8 mouse cellular contexts compared by ENCODE assay signal in the genomic region with DNA sequence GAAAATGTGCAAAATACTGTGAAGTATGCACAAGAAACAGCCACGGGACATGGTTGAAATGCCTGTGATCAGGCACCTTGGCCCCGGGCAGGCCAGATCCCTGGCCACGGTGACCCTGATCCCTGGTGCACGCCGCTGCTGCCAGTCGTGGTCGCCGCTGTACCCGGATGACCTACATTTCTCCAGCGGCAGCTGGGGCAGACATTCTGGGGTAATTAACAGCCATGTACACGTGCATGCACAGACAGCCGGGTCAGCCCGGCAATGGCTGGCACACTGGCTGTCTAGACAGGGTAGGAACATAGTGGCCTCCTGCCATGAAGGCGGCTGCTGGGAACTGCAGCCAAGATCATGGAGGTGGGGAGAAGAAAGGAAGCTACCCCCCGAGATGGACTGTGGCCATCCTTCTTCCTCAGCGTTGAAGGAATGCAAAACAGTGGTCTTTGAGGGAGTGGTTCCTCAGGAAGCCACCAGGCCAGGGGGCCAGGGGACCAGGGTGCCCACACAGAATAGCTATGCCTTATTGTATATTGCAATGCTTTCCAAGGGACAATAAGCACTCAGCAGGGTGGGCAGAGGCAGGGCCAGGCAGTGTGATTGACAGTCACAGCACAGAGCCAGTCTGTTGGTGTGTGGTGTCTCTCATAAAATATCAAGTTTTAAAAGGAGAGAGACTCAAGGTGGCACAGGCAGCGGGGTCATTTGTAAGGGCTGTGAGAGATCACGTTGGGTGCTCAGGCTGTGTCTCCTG.
A peak's percentile ranks its signal among the peaks of the same experiment; 100 is the strongest.
DNase-seq lines count a peak whose midpoint lies in the region; ATAC-seq and TF ChIP-seq lines count a peak whose summit lies in the region.

No protein-coding gene starts in this region.

- 13% methylated on average over 18 of the region's 18 CpGs for WGBS in cerebellum, adult 2 months
- 22% methylated on average over 18 of the region's 18 CpGs for WGBS in hindbrain, postnatal 0 days
- WGBS in limb, embryonic 12.5 days, result 64% methylated on average over 18 of the region's 18 CpGs

- no peaks in the 10 kb centered on the region for H3K36me3 ChIP-seq in hindbrain, postnatal 0 days (ENCODE audit: insufficient read depth, low read length)
- H3K36me3 ChIP-seq in limb, embryonic 12.5 days, result no peaks in the 10 kb centered on the region

- H3K27me3 ChIP-seq in cerebellum, adult 2 months (ENCODE audit: control insufficient read depth, insufficient read depth, low read length), result no peaks in the 10 kb centered on the region; the same call in 1 of the 2 replicates
- H3K27me3 ChIP-seq in hindbrain, postnatal 0 days (ENCODE audit: insufficient read depth, low read length), result no peaks in the 10 kb centered on the region
- peaks cover 17% of the 10 kb centered on the region; the same call in 1 of the 2 replicates for H3K27me3 ChIP-seq in limb, embryonic 12.5 days

- H3K4me1 ChIP-seq in cerebellum, adult 2 months (ENCODE audit: control insufficient read depth, insufficient read depth, low read length), result peaks cover 6% of the 10 kb centered on the region
- peaks cover 16% of the 10 kb centered on the region; the same call in 1 of the 2 replicates for H3K4me1 ChIP-seq in hindbrain, postnatal 0 days (ENCODE audit: insufficient read depth, low read length)
- H3K4me1 ChIP-seq in limb, embryonic 12.5 days (replicated peaks), result peaks cover 17% of the 10 kb centered on the region

- ATAC-seq in cerebellum, adult (ENCODE audit: insufficient number of reproducible peaks, low FRiP score, low TSS enrichment), result no peak
- peak; percentile 91 for ATAC-seq in hindbrain, postnatal 0 days
- ATAC-seq in limb, embryonic 12.5 days (ENCODE audit: insufficient number of reproducible peaks, insufficient read depth, low FRiP score, low TSS enrichment, low read depth), result no peak

- no peak overlapping the region for H3K4me2 ChIP-seq in hindbrain, postnatal 0 days (ENCODE audit: low read depth, low read length)
- no peak overlapping the region for H3K4me2 ChIP-seq in limb, embryonic 12.5 days

- peak; percentile 11 for DNase-seq in cerebellum, adult 11-12 months
- DNase-seq in cerebellum, adult 2 months, result peak; percentile 17 to 23
- peak; percentile 38 to 58 for DNase-seq in frontal cortex, postnatal 14 days (ENCODE audit: low spot score in 2 of 2)
- peak; percentile 84 for DNase-seq in hindbrain, postnatal 0 days (ENCODE audit: low spot score)
- DNase-seq in right cerebral cortex, postnatal 14 days, result peak; percentile 45
- DNase-seq in embryo, embryonic 10.5 days (ENCODE audit: low spot score), result no peak

- H3K4me3 ChIP-seq in cerebellum, adult 2 months (replicated peaks; ENCODE audit: insufficient read depth, low read depth, low read length), result no peak overlapping the region
- no peak overlapping the region for H3K4me3 ChIP-seq in hindbrain, postnatal 0 days (ENCODE audit: low read length)
- H3K4me3 ChIP-seq in limb, embryonic 12.5 days (replicated peaks), result no peak overlapping the region

- no peak overlapping the region for H3K9ac ChIP-seq in hindbrain, postnatal 0 days (replicated peaks; ENCODE audit: low read length)
- H3K9ac ChIP-seq in limb, embryonic 12.5 days (replicated peaks), result no peak overlapping the region; the same call in 1 of the 2 replicates

- no peak for TF ChIP-seq POLR2A in cerebellum, adult 2 months (IDR thresholded peaks at IDR 0.05; ENCODE audit: borderline replicate concordance, insufficient read depth, low read length)

- H3K27ac ChIP-seq in cerebellum, adult 2 months (ENCODE audit: insufficient read depth, low read length), result no peak overlapping the region
- no peak overlapping the region for H3K27ac ChIP-seq in hindbrain, postnatal 0 days
- H3K27ac ChIP-seq in limb, embryonic 12.5 days, result peak overlapping the region; percentile 0; the same call in 1 of the 2 replicates

- H3K9me3 ChIP-seq in hindbrain, postnatal 0 days (ENCODE audit: low read length), result no peaks in the 10 kb centered on the region
- H3K9me3 ChIP-seq in limb, embryonic 12.5 days, result peaks cover 4% of the 10 kb centered on the region; the same call in 1 of the 2 replicates

- TF ChIP-seq CTCF in cerebellum, adult 2 months (IDR thresholded peaks at IDR 0.05; ENCODE audit: borderline replicate concordance, insufficient read depth, low read depth, low read length), result no peak
- TF ChIP-seq CTCF in hindbrain, postnatal 0 days (IDR thresholded peaks at IDR 0.05; ENCODE audit: low read depth), result 0 out of 2 replicates have a peak, but pooled peaks have one; percentile 19
